Mouse (Mus musculus): ENCODE data around the gene Olfr1385.
"Not testable (repeated sequence)": the region's sequence is repeated elsewhere in the genome, so short reads cannot be mapped to it uniquely, and the experiment has no call there.

The Olfr1385 gene

GRCm38 (mm10) chr11:49488770-49489169 lies at the start of gene Olfr1385:
Gene Olfr1385 (plus strand): TSS chr11:49489070.
- not testable (repeated sequence) for DNase-seq (ENCODE audit: low spot score)

GRCm38 (mm10) chr11:49455043-49455442 lies 33.8 kb upstream of the Olfr1385 start, which contains the start of gene Olfr1387:
Gene Olfr1387 (plus strand): TSS chr11:49455343.
- DNase-seq (ENCODE audit: low spot score) = no peak

- DNase-seq (ENCODE audit: low spot score) = not testable (repeated sequence)
These were observed 24.1 kb upstream of the Olfr1385 start, which contains the start of gene Olfr1386 for GRCm38 (mm10) chr11:49464746-49465145. Gene Olfr1386 (plus strand): TSS chr11:49465046.

GRCm38 (mm10) chr11:49485973-49486372 lies 2.9 kb upstream of the Olfr1385 start:
- DNase-seq (ENCODE audit: low spot score) = no peak

GRCm38 (mm10) chr11:49518086-49518485 lies 29.2 kb downstream of the Olfr1385 start:
- DNase-seq (ENCODE audit: low spot score) = no peak

GRCm38 (mm10) chr11:49519348-49519747 lies 30.5 kb downstream of the Olfr1385 start, which contains the start of gene Olfr1383:
Gene Olfr1383 (plus strand): TSS chr11:49519648.
- DNase-seq (ENCODE audit: low spot score) = no peak

- no peak for DNase-seq (ENCODE audit: low spot score)
These were observed 39.1 kb downstream of the Olfr1385 start, which contains the start of gene Olfr1382 for GRCm38 (mm10) chr11:49527947-49528346. Gene Olfr1382 (plus strand): TSS chr11:49528247.

GRCm38 (mm10) chr11:49532761-49533160 lies 43.9 kb downstream of the Olfr1385 start:
- DNase-seq (ENCODE audit: low spot score) = no peak

- DNase-seq (ENCODE audit: low spot score) = not testable (repeated sequence)
These were observed 47.8 kb downstream of the Olfr1385 start for GRCm38 (mm10) chr11:49536631-49537030.

- DNase-seq (ENCODE audit: low spot score) = not testable (repeated sequence)
These were observed 54.3 kb downstream of the Olfr1385 start, which contains the start of gene Olfr1381 for GRCm38 (mm10) chr11:49543149-49543548. Gene Olfr1381 (plus strand): TSS chr11:49543449.

Data from ovary, postnatal 10 days (tissue).